Mouse (Mus musculus): ENCODE results near the gene Kctd17. TPM values are rescaled to one million over a fixed set of nuclear protein-coding genes. Genes with fewer than 3 reads are reported as not detected.

The Kctd17 gene
- total RNA-seq, 2 experiments from 2014 or later = 239 to 255 TPM

GRCm38 (mm10) chr15:78437237-78438017, 9.1 kb downstream of the Kctd17 start:
- intact Hi-C loops (cut with DNase I) = loop anchor here (5.0 kb wide), 1 partner anchor 180 kb away; no protein-coding TSS in a partner anchor
- peak in 1 of 2 experiments; percentile 76 for DNase-seq (ENCODE audit: extremely low spot score in 1 of 2, low spot score in 2 of 2)

DNA sequence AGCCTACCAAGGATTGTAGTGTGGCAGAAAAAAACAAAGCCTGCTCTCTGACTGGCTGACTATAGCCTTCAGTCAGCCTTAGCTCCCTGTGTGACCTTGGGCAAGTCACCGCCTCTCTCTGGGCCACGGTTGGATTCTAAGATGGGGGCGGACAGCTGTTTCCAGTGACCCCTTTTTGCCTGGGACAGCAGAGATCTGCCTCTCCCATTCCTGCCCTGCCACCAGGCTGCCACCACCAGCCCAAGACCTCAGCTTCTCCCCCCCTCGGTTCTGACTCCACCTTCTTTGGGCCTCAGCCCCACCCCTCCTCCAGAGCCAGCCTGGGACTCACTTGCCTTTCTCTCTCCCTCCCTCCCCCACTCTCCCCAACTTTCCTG, 9.6 kb downstream of the Kctd17 start:
- intact Hi-C loops (cut with DNase I) = loop anchor here (5.0 kb wide), 1 partner anchor 181 kb away; no protein-coding TSS in a partner anchor
- peak in 1 of 2 experiments; percentile 33 for DNase-seq (ENCODE audit: extremely low spot score in 1 of 2, low spot score in 2 of 2)

DNA sequence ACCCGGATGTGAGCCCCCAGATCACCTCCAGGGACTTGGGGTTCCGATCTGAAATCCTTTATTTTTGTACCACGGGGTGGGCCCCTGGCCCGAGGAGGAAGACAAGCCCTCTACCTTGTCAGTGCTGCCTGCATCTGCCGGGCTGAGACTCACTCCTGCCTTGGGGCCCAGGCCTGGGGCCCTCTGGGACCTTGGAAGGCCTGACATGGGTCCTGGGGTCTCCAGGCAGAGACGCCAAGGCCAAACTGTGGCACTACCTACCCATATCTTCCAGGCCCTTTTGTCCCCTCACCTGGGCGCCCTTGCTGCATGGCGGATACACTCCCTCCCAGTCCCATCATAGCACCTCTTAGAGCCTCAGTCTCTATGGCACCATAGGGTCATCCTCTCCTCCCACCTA, 10.1 kb downstream of the Kctd17 start:
- DNase-seq (ENCODE audit: extremely low spot score in 1 of 2, low spot score in 2 of 2) = peak in 1 of 2 experiments; percentile 30
- intact Hi-C loops (cut with DNase I) = loop anchor here (5.0 kb wide), 1 partner anchor 181 kb away; no protein-coding TSS in a partner anchor

- peak in 1 of 2 experiments; percentile 29 for DNase-seq (ENCODE audit: extremely low spot score in 1 of 2, low spot score in 2 of 2)
- intact Hi-C loops (cut with DNase I) = loop anchor here (5.0 kb wide), 1 partner anchor 182 kb away; no protein-coding TSS in a partner anchor
Observed at GRCm38 (mm10) chr15:78438973-78439372, 10.6 kb downstream of the Kctd17 start.

DNA sequence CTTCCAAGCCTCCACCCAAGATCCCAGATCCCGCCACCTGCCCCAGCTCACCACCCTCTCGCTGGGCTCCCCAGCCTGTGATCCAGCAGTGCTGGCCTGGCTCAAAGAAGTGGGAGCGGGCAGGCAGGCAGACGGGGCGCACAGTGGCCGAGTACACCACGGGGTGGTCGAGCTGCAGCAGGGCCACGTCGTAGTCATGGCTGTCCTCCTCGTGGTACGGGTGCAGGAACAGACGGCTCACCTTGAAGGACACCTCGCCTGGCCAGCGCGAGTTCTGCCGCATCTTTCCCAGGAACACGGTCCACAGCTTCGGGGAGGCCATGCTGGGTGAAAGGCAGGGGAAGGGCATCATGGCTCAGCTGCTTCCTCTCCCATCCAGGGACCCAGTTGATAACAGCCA, 13.9 kb downstream of the Kctd17 start:
- intact Hi-C loops (cut with DNase I) = loop anchor here (10.0 kb wide), 1 partner anchor 257 kb away; no protein-coding TSS in a partner anchor
- no peak for DNase-seq (ENCODE audit: extremely low spot score in 1 of 2, low spot score in 2 of 2)

DNA sequence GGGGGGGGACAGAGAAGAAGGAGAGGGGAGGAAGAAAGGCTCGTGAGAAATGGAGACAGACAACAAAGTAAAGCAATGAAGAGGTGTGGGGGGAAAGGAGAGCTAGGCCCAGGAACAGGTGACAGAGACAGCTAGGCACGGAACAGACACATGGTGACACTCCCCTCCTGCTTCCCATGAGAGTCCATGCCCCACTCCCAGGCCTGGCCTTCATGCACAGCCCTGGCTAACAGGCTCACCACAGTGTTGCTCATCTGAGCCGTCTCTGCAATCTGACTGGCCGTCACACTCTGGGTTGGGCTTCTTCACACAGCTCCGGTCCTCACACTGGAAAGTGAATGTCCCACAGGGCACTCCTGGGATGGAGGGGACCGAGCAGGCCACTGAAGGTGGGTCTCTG, 15.5 kb downstream of the Kctd17 start:
- no peak for DNase-seq (ENCODE audit: extremely low spot score in 1 of 2, low spot score in 2 of 2)
- intact Hi-C loops (cut with DNase I) = loop anchor here (10.0 kb wide), 1 partner anchor 259 kb away; no protein-coding TSS in a partner anchor

- intact Hi-C loops (cut with DNase I) = loop anchor here (2.0 to 10.0 kb wide), 4 partner anchors 85 to 298 kb away; partner anchors contain the start of gene C1qtnf6
Observed at GRCm38 (mm10) chr15:78447121-78447520, 18.8 kb downstream of the Kctd17 start.

DNA sequence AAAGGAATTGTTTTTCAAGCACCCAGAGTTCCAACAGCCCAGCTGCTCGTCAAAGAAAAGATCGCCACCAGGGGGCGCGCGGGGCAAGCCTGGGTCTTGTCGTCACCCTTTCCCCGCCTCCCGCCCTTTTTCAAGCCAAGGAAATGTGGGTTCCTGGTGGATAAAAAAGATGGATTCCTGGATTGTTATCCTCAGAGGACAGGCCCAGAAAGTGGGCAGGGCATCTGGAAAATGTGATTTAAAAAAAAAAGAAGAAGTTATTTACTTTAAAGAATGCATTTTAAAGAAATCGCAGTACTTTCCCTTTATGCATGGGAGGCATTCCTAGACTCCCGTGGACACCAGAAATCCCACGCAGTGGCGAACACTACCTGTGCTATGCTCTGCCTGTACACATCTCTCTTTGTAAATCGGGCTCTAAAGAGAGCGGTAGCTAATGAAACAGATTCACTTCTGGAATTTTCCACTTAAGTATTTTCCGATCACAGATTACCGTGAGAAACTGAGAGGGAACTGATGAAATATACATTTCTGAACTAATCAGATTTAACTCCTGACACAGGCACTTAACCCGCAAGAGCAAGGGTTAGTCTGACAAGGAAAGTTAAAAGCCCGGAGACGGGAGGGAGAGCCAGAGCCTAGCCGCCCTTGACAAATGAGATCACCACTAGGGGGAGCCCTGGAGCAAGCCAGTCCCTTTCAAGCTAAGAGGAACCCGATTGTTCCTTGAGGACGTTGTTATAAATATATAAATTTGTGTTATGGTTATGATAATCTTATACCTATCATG, 19.6 kb downstream of the Kctd17 start:
- intact Hi-C loops (cut with DNase I) = loop anchor here (2.0 to 10.0 kb wide), 4 partner anchors 84 to 297 kb away; partner anchors contain the start of gene C1qtnf6
- peak; percentile 89 to 96 for DNase-seq (ENCODE audit: extremely low spot score in 1 of 2, low spot score in 2 of 2)

More at GRCm38 (mm10) chr15:78447121-78447520, 18.8 kb downstream of the Kctd17 start:
- DNase-seq (ENCODE audit: extremely low spot score in 1 of 2, low spot score in 2 of 2) = no peak

GRCm38 (mm10) chr15:78449131-78449530, 20.8 kb downstream of the Kctd17 start:
- intact Hi-C loops (cut with DNase I) = loop anchor here (5.0 to 10.0 kb wide), 3 partner anchors 83 to 264 kb away; partner anchors contain the start of gene C1qtnf6
- DNase-seq (ENCODE audit: extremely low spot score in 1 of 2, low spot score in 2 of 2) = no peak

DNA sequence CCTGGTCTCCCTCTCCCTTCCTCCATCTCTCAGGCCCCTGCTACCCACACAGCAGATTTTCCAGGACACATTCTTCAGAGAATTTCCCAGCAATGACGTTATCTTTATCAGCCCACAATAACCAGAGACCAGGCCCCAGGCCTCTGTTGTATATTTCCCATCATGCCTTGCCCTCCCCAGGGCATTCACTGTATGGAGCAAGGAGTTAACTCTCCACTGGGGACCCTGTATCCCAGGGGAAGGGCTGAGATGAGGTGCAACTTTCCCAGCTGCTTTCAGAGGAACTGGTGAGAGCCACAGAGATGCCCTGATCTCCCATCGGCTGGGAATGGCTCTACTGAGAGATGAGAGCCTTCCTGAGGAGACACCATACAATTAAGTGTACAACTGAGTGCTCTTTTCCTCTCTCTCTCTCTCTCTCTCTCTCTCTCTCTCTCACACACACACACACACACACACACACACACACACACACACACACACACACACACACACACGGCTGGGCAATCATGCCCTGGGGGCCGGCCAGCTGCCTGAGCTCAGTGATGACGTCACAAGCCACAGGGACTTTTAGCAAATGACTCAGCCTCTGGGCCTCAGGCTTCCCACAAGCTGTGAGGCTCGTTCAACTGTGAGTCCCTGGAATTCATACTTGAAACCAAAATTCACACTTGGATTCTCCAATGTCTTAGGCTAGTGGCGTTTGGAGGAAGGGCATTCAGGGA, 21.5 kb downstream of the Kctd17 start:
- DNase-seq (ENCODE audit: extremely low spot score in 1 of 2, low spot score in 2 of 2) = peak in 1 of 2 experiments; percentile 67
- intact Hi-C loops (cut with DNase I) = loop anchor here (5.0 to 10.0 kb wide), 3 partner anchors 82 to 265 kb away; partner anchors contain the start of gene C1qtnf6

- no peak for DNase-seq (ENCODE audit: extremely low spot score in 1 of 2, low spot score in 2 of 2)
- intact Hi-C loops (cut with DNase I) = no loop called here
Observed at GRCm38 (mm10) chr15:78450419-78450768, 22.0 kb downstream of the Kctd17 start.

DNA sequence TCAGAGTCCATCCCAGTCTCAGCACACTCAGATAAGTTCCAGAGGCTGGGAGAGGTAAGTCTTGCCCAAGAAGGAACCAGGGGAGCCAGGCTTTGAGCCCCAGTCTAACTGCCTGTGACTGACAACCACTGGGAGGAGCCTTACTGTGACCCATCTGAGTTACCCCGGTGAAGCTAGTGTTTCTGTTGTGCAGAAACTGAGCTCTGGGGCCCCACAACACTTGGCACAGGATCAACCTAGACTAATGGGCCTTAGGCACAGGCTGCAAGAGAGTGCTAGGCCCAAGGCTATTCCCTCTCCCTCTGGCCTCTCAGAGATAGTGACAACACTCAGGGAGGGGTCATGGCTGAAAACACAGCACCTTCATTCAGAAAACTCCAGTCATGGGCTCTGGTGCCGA, 22.8 kb downstream of the Kctd17 start:
- intact Hi-C loops (cut with DNase I) = no loop called here
- no peak for DNase-seq (ENCODE audit: extremely low spot score in 1 of 2, low spot score in 2 of 2)

DNA sequence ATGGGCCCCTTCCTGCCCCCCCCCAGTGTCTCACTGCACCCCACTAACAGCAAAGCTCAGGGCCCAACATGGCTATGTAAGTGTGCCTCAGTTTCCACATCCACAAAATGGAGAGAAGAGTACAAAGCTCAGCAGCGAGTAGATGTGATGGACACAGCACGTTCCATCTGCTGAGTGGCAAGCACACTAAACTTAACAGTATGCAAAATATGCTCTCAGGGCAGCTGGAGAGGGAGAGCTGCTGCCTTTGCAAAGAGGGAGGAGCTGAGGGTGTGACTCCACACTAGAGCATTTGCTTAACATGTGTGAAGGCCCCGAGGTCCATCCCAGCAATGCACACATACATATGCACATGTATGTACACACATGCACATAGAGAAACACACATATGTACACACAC, 24.6 kb downstream of the Kctd17 start:
- no peak for DNase-seq (ENCODE audit: extremely low spot score in 1 of 2, low spot score in 2 of 2)
- intact Hi-C loops (cut with DNase I) = no loop called here

- intact Hi-C loops (cut with DNase I) = no loop called here
- no peak for DNase-seq (ENCODE audit: extremely low spot score in 1 of 2, low spot score in 2 of 2)
Observed at GRCm38 (mm10) chr15:78455168-78455567, 26.8 kb downstream of the Kctd17 start.

GRCm38 (mm10) chr15:78456051-78456450, 27.7 kb downstream of the Kctd17 start:
- no peak for DNase-seq (ENCODE audit: extremely low spot score in 1 of 2, low spot score in 2 of 2)
- intact Hi-C loops (cut with DNase I) = no loop called here

DNA sequence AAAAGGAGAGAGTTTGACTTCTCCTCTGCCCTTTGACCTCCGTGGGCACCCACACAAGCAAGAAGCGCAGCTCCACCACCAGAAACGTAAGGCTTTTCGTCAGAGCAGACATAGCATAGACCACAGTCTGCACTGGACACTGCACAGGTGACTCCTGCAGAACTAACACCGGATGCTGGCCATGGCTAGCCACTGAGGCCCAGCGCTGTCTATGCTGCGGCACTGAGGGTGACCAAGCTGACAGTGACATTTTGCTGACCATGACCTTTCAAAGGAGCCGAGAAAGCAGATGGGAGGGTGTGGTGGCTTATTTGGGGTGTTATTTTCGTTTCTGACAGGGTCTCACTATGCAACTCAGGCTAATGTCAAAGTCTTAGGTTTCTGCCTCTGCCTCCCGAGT, 28.8 kb downstream of the Kctd17 start:
- intact Hi-C loops (cut with DNase I) = no loop called here

DNA sequence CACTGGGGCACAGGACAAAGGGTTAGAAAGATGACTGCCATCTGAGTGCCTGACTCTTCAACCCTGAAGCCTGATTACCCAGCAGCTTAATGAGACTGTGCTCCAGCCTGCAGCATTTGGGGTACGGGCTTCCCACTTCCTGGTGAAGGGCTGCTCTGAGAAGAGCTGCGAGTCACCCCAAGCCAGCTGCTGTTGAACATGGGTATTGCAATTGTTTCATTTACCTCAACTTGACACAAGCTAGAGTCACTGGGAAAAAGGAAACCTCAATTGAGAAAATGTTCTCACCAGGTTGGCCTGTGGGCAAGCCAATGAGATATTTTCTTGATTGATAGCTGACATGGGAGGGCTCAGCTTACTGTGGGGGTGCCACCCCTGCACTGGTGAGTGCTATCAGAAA, 34.6 kb downstream of the Kctd17 start:
- no peak for DNase-seq (ENCODE audit: extremely low spot score in 1 of 2, low spot score in 2 of 2)
- intact Hi-C loops (cut with DNase I) = no loop called here

More for the DNA sequence above, 28.8 kb downstream of the Kctd17 start:
- no peak for DNase-seq (ENCODE audit: extremely low spot score in 1 of 2, low spot score in 2 of 2)

GRCm38 (mm10) chr15:78466809-78467208, 38.4 kb downstream of the Kctd17 start:
- no peak for DNase-seq (ENCODE audit: extremely low spot score in 1 of 2, low spot score in 2 of 2)
- intact Hi-C loops (cut with DNase I) = loop anchor here (5.0 kb wide), 1 partner anchor 35 kb away; no protein-coding TSS in a partner anchor

Data from left cerebral cortex, postnatal 10 days (tissue).